Mouse (Mus musculus): ENCODE measurements at regions not wholly inside any gene's neighbourhood (a gene's known extent, or its start where the extent isn't known, plus 50 kb on each side); places are given as distances from the start of the nearest gene placed in this dataset.

DNA sequence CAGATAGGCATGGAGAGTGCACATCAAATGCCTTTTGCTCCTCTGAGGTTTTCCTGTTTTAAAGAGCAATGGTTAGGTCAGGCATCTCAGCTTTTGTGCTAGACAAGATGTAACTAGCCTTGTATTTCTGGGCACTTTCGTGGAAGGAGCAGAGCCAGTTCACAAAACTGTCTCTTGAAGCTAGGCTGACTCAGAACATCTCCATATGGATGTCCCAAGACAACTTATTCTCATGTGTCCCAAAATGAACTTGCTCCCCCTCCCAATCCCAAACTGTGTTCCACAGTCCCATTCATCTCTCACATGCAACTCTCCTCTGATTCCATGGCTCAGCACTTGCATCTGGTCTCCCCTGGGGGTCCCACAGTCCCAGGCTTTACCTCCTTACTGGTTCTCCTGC, 135.5 kb downstream of the Snx18 start:
- TF ChIP-seq MAX (IDR thresholded peaks at IDR 0.05) (no peak), MYOD1 (IDR thresholded peaks at IDR 0.05; ENCODE audit: control insufficient read depth, insufficient read length, low read depth) (no peak), CTCF (IDR thresholded peaks at IDR 0.05; ENCODE audit: control insufficient read depth, insufficient read depth, insufficient read length) (no peak), CEBPB (IDR thresholded peaks at IDR 0.05; ENCODE audit: low read depth) (no peak), USF1 (IDR thresholded peaks at IDR 0.05; ENCODE audit: low read depth) (no peak), MYOG (IDR thresholded peaks at IDR 0.05; ENCODE audit: control insufficient read depth, extremely low read depth, insufficient read length) (no peak), FOSL1 (IDR thresholded peaks at IDR 0.05; ENCODE audit: insufficient read depth, low read length, poor library complexity, severe bottlenecking) (no peak)

Data from C2C12 (cell line).